Mouse (Mus musculus) CH12.LX (cell line): ENCODE measurements around the gene Dnm1. TPM values are rescaled to one million over a fixed set of nuclear protein-coding genes. Genes with fewer than 3 reads are reported as not detected.

ENCODE experiments used
- DNase-seq: peaks from one replicate; pipeline ENCODE4 v3.0.0-alpha.2; 2013; ENCODE audit errors: extremely low read depth
- H3K27ac ChIP-seq: 2 replicates; pipeline ENCODE4 v1.5.1; 2012; ENCODE audit warnings: low read depth, mild to moderate bottlenecking, control low read depth, moderate library complexity; ENCODE audit not compliant: insufficient read depth
- H3K27me3 ChIP-seq: replicated peaks from 2 replicates; pipeline ENCODE3; 2012; ENCODE audit warnings: inconsistent platforms
- H3K36me3 ChIP-seq, 2 experiments: replicated peaks in 1 of 2; 2 replicates each; pipeline versions ENCODE3 to v1.6.1; 2012; ENCODE audit warnings: inconsistent platforms in 1 of 2, low read length in 1 of 2, mild to moderate bottlenecking in 1 of 2, mixed read lengths in 1 of 2, moderate library complexity in 1 of 2; ENCODE audit not compliant: control insufficient read depth in 1 of 2, insufficient read depth in 1 of 2
- H3K4me1 ChIP-seq, 2 experiments: 2 replicates each; pipeline ENCODE4 v1.6.1; 2012; ENCODE audit warnings: inconsistent platforms in 1 of 2, moderate library complexity in 1 of 2; ENCODE audit not compliant: insufficient read depth in 2 of 2, control insufficient read depth in 1 of 2
- H3K4me2 ChIP-seq: 2 replicates; pipeline ENCODE4 v1.6.1; 2012; ENCODE audit warnings: low read depth, mild to moderate bottlenecking, control low read depth; ENCODE audit not compliant: poor library complexity, insufficient read depth, severe bottlenecking
- H3K4me3 ChIP-seq, 3 experiments: fragments of 150-350 bp in 1 of 3; sonication (generic) in 1 of 3; replicated peaks in 1 of 3; 2 replicates each; pipeline versions ENCODE3 to v1.5.1; 2011 to 2012; ENCODE audit warnings: low read depth in 2 of 3, low read length in 2 of 3, mild to moderate bottlenecking in 2 of 3, moderate library complexity in 2 of 3, control low read depth in 1 of 3, improper control_type of control experiment in 1 of 3, inconsistent platforms in 1 of 3, mixed read lengths in 1 of 3; ENCODE audit not compliant: poor library complexity in 1 of 3
- H3K79me2 ChIP-seq: replicated peaks from 2 replicates; pipeline ENCODE4 v1.6.1; 2012; ENCODE audit warnings: mild to moderate bottlenecking, moderate library complexity; ENCODE audit not compliant: control insufficient read depth, poor library complexity, insufficient read depth, severe bottlenecking; ENCODE audit errors: extremely low read depth
- H3K9ac ChIP-seq: 2 replicates; pipeline ENCODE4 v1.6.1; 2012; ENCODE audit warnings: low read depth, mild to moderate bottlenecking, control low read depth, moderate library complexity; ENCODE audit not compliant: insufficient read depth
- H3K9me3 ChIP-seq: replicated peaks from 2 replicates; pipeline ENCODE3; 2012; ENCODE audit warnings: low read length, inconsistent platforms, mixed read lengths
- CHD1 ChIP-seq: IDR thresholded peaks from 2 replicates; pipeline ENCODE4 v1.6.1; 2012; ENCODE audit warnings: low read depth, low read length, improper control_type of control experiment, inconsistent platforms
- CHD2 ChIP-seq: IDR thresholded peaks from 2 replicates; pipeline ENCODE4 v1.6.1; 2011; ENCODE audit warnings: low read length, improper control_type of control experiment
- CTCF ChIP-seq, 2 experiments: IDR thresholded peaks in 1 of 2; conservative IDR thresholded peaks in 1 of 2; 2 replicates each; pipeline ENCODE4 v1.5.1; 2011 to 2012; ENCODE audit warnings: low read depth in 2 of 2, low read length in 2 of 2, improper control_type of control experiment in 1 of 2, inconsistent platforms in 1 of 2, mild to moderate bottlenecking in 1 of 2, moderate library complexity in 1 of 2
- GABPA ChIP-seq: IDR thresholded peaks from 2 replicates; pipeline ENCODE4 v1.6.1; 2012; ENCODE audit warnings: low read depth, low read length, improper control_type of control experiment, inconsistent platforms; ENCODE audit not compliant: insufficient replicate concordance
- IRF4 ChIP-seq: IDR thresholded peaks from 2 replicates; pipeline ENCODE4 v1.6.1; 2014; ENCODE audit warnings: low read depth, mild to moderate bottlenecking, inconsistent platforms, low read length, improper control_type of control experiment
- JUN ChIP-seq: IDR thresholded peaks from 2 replicates; pipeline ENCODE4 v1.6.1; 2011; ENCODE audit warnings: low read depth, mild to moderate bottlenecking, low read length, improper control_type of control experiment, moderate library complexity; ENCODE audit not compliant: insufficient read depth
- KAT2A ChIP-seq: IDR thresholded peaks from 2 replicates; pipeline ENCODE4 v1.6.1; 2012; ENCODE audit warnings: low read length, improper control_type of control experiment, inconsistent platforms; ENCODE audit not compliant: insufficient replicate concordance
- NELFE ChIP-seq: IDR thresholded peaks from 2 replicates; pipeline ENCODE4 v1.6.1; 2011; ENCODE audit warnings: low read depth, low read length, improper control_type of control experiment
- RAD21 ChIP-seq: IDR thresholded peaks from 2 replicates; pipeline ENCODE4 v1.6.1; 2011; ENCODE audit warnings: low read depth, mild to moderate bottlenecking, low read length, improper control_type of control experiment, moderate library complexity
- SMC3 ChIP-seq: IDR thresholded peaks from 2 replicates; pipeline ENCODE4 v1.6.1; 2011; ENCODE audit warnings: low read depth, low read length, improper control_type of control experiment
- TBP ChIP-seq: conservative IDR thresholded peaks from 2 replicates; pipeline ENCODE4 v1.6.1; 2011; ENCODE audit warnings: low read depth, low read length, improper control_type of control experiment
- USF1 ChIP-seq: IDR thresholded peaks from 2 replicates; pipeline ENCODE4 v1.6.1; 2014; ENCODE audit warnings: low read depth, mild to moderate bottlenecking, inconsistent platforms, low read length, improper control_type of control experiment
- USF2 ChIP-seq: conservative IDR thresholded peaks from 2 replicates; pipeline ENCODE4 v1.6.1; 2011; ENCODE audit warnings: low read depth, low read length, improper control_type of control experiment
- ZKSCAN1 ChIP-seq: IDR thresholded peaks from 2 replicates; pipeline ENCODE4 v1.6.1; 2012; ENCODE audit warnings: low read depth, inconsistent platforms, low read length, improper control_type of control experiment, borderline replicate concordance
- dilution Hi-C: fragments of 300-500 bp; cut with MboI; formaldehyde crosslinking; loops from 2 replicates; pipeline ENCODE4 v1.14.3; 2020; ENCODE audit warnings: low sequenced_read_pairs; ENCODE audit not compliant: extremely low pct_unique_long_range_greater_than_20kb, extremely low pct_ligation_motif_present
- in situ Hi-C: fragments of 300-500 bp; cut with MboI; formaldehyde crosslinking; loops from 3 replicates; pipeline ENCODE4 v1.14.3; 2019; ENCODE audit warnings: low sequenced_read_pairs, low pct_ligation_motif_present, low pct_unique_long_range_greater_than_20kb, mixed read lengths
- polyA plus RNA-seq: library from polyadenylated mRNA; unstranded; fragments of >175 nt; gene quantifications from 2 replicates; pipeline ENCODE4 v1.2.1, GENCODE M21; 2012; ENCODE audit warnings: low read depth; ENCODE audit not compliant: insufficient read length
- total RNA-seq, 2 experiments: library from RNA; depleted of rRNA; stranded (reverse); fragments of 300-350 nt in 1 of 2; fragments of >200 nt in 1 of 2; gene quantifications; 2 replicates each; pipeline ENCODE4 v1.2.3; 2012 to 2014

The Dnm1 gene
- total and polyA plus RNA-seq, 3 experiments: 0.25 TPM; not detected in 2

DNA sequence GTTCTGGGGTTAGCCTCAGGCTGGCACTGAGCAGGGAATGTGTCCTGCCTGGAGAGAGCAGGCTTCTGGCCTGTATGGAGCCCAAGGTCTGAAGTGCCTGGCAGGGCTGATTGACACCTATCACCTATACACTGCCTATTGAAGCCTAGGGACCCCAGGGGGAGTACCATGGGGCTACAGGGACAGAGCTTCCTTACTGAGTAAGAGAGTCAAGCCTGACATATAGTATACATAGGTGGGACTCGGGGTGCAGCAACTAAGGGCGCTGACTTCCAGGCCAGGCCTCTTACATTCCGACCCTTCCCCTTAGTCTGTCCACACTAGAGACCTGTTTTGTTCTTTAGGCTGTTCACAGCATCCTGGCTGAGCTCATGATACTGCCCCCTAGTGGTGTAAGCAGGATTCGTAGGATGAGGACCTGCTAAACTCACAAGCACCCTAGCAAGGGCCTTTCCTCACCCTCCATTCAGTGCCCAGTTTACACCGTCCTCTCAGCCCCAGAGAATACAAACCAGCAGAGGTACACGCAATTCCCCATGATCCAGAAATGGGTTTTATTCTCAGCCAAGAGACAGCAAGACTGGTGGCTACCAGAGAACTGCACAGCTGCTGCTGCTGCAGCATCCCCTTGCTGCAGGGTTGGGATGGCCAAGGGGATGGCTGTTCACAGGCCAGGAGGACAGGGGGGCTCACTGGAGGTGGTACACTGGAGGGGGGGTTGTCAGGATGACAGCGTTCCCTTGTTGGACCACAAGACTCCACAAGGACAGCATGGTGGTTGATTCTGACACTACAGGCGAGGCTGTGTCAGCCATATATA, 45.0 kb downstream of the Dnm1 start:
- Histone ChIP-seq H3K27me3 (peaks cover 1% of the 10 kb centered on the region), H3K4me1 (peaks cover 13 to 28% of the 10 kb centered on the region in 2 experiments)
- dilution Hi-C loops: no loop called here
- TF ChIP-seq USF1: no peak
- no peak for TF ChIP-seq CHD1
- TF ChIP-seq SMC3: peak; percentile 24; the same call in 1 of the 2 replicates
- no peak for TF ChIP-seq ZKSCAN1
- TF ChIP-seq CTCF (conservative IDR thresholded peaks at IDR 0.05 in 1 of 2, IDR thresholded peaks at IDR 0.05 in 1 of 2; ENCODE audit: low read depth in 2 of 2, low read length in 2 of 2): peak; percentile 76 to 93
- no peak for TF ChIP-seq GABPA
- TF ChIP-seq, all 38 proteins: peak for 2
- H3K9me3 ChIP-seq: no peaks in the 10 kb centered on the region
- in situ Hi-C loops: no loop called here
- no peak overlapping the region for H3K4me3 ChIP-seq
- peaks cover 48 to 65% of the 10 kb centered on the region in 2 experiments for H3K36me3 ChIP-seq
- H3K9ac ChIP-seq: no peak overlapping the region
- no peaks in the 10 kb centered on the region for H3K79me2 ChIP-seq
- no peak overlapping the region for H3K4me2 ChIP-seq
- H3K27ac ChIP-seq: no peak overlapping the region
- DNase-seq: peak; percentile 67

DNA sequence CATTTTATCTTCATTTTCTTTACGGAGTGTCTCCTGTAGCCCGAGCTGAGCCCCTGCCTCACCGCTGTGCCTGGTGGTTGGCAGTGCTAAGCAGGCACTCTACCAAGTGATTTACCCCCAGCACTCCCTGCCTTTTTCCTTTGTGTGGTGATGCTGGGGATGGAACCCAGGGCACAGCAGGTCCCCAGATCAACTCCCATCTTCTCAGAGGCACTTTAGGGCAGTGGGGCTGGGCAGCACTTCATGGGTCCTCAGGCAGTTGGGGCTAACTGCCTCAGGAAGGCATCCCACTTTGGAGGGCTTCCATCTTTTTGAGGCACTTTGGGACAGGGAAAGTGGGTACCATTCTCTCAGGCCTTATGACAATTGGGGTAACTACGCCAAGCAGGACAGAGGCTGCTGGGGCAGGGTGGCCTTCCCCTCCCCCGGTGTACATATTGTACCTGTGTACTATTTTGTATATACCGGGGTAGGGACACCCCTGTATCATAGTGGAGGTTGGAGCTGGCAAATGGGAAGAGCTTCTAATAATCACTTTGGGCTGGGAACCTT, 45.8 kb downstream of the Dnm1 start:
- dilution Hi-C loops (no loop called here), in situ Hi-C loops (no loop called here)
- no peaks in the 10 kb centered on the region for H3K79me2 ChIP-seq
- TF ChIP-seq NELFE: no peak
- no peak for TF ChIP-seq CHD2
- H3K27me3 ChIP-seq: no peaks in the 10 kb centered on the region
- H3K4me1 ChIP-seq: peaks cover 11 to 28% of the 10 kb centered on the region in 2 experiments
- DNase-seq: no peak
- no peak overlapping the region for H3K9ac ChIP-seq
- no peak overlapping the region for H3K4me2 ChIP-seq
- H3K9me3 ChIP-seq: no peaks in the 10 kb centered on the region
- no peak overlapping the region for H3K4me3 ChIP-seq
- no peak overlapping the region for H3K27ac ChIP-seq
- peaks cover 57 to 74% of the 10 kb centered on the region in 2 experiments for H3K36me3 ChIP-seq

DNA sequence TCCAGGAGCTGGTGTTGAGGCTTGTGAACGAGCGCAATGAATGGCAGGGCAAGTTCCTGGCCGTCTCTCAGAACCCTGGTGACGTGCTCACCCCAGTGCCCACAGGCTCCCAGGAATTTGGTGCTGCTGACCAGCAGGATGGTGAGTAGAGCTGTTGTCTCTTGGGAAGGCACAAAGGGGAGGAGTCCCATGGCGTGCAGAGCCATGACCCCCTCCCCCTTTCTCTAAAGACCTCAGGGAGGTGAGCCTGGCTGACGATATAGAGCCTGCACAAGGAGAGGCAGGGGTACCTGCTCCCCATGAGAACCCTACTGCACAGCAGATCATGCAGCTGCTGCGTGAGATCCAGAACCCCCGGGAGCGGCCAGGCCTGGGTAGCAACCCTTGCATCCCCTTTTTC, 47.0 kb downstream of the Dnm1 start:
- Histone ChIP-seq H3K9me3 (no peaks in the 10 kb centered on the region), H3K4me3 (no peak overlapping the region), H3K79me2 (no peaks in the 10 kb centered on the region), H3K27me3 (no peaks in the 10 kb centered on the region), H3K4me1 (peaks cover 8 to 23% of the 10 kb centered on the region in 2 experiments), H3K4me2 (no peak overlapping the region), H3K36me3 (peaks cover 65 to 85% of the 10 kb centered on the region in 2 experiments), H3K27ac (no peak overlapping the region), H3K9ac (no peak overlapping the region)
- in situ Hi-C loops (no loop called here), dilution Hi-C loops (no loop called here)
- DNase-seq: no peak
- TF ChIP-seq JUN: no peak
- TF ChIP-seq KAT2A: no peak
- TF ChIP-seq USF2: no peak
- no peak for TF ChIP-seq TBP
- no peak for TF ChIP-seq SMC3
- no peak for TF ChIP-seq IRF4
- TF ChIP-seq RAD21: no peak
